Mouse (Mus musculus) embryonic facial prominence, embryonic 15.5 days (tissue): ENCODE data around the gene Cpsf4. TPM values are rescaled to one million over a fixed set of nuclear protein-coding genes. Genes with fewer than 3 reads are reported as not detected.

ENCODE experiments used
- ATAC-seq: fragments of 200-750 bp; cut with Nextera tagmentation; 2 replicates; pipeline ENCODE4 v1.8.0; 2017; ENCODE audit warnings: low read depth, moderate TSS enrichment; ENCODE audit not compliant: insufficient number of reproducible peaks, low FRiP score, low TSS enrichment
- H3K27ac ChIP-seq: fragments of 300-500 bp; sonication (generic); replicated peaks from 2 replicates; pipeline ENCODE4 v1.5.1; 2015; ENCODE audit warnings: mild to moderate bottlenecking, inconsistent platforms
- H3K27me3 ChIP-seq: fragments of 300-500 bp; sonication (generic); 2 replicates; pipeline ENCODE4 v1.6.1; 2015; ENCODE audit warnings: inconsistent platforms
- H3K36me3 ChIP-seq: fragments of 300-500 bp; sonication (generic); 2 replicates; pipeline ENCODE4 v1.6.1; 2015; ENCODE audit warnings: mild to moderate bottlenecking, inconsistent platforms
- H3K4me1 ChIP-seq: fragments of 300-500 bp; sonication (generic); 2 replicates; pipeline ENCODE4 v1.6.1; 2015; ENCODE audit warnings: inconsistent platforms
- H3K4me2 ChIP-seq: fragments of 300-500 bp; sonication (generic); replicated peaks from 2 replicates; pipeline ENCODE4 v1.6.1; 2015; ENCODE audit warnings: mild to moderate bottlenecking, inconsistent platforms
- H3K4me3 ChIP-seq: fragments of 300-500 bp; sonication (generic); replicated peaks from 2 replicates; pipeline ENCODE4 v1.5.1; 2015; ENCODE audit warnings: mild to moderate bottlenecking, inconsistent platforms
- H3K9ac ChIP-seq: fragments of 300-500 bp; sonication (generic); 2 replicates; pipeline ENCODE4 v1.6.1; 2015; ENCODE audit warnings: inconsistent platforms
- H3K9me3 ChIP-seq: fragments of 300-500 bp; sonication (generic); replicated peaks from 2 replicates; pipeline ENCODE4 v1.6.1; 2016; ENCODE audit warnings: inconsistent platforms
- WGBS: fragments of 180-500 bp; shearing (Covaris S2); methylation state at CpG from one replicate; pipeline ENCODE4 v1.1.7; 2015; 5-methylcytosine and 5-hydroxymethylcytosine counted together
- polyA plus RNA-seq: library from polyadenylated mRNA; unstranded; fragments of >200 nt; fragmentation: Nextera tagmentation; extraction: Ambion mirVana; gene quantifications from 2 replicates; pipeline ENCODE4 v1.2.1, GENCODE M21; 2015

Cpsf4 gene
- polyA plus RNA-seq, 1 experiment from 2014 or later, result 47.6 TPM

- Histone ChIP-seq H3K4me1 (peaks cover 8% of the 10 kb centered on the region), H3K36me3 (peaks cover 84% of the 10 kb centered on the region), H3K27ac (no peak overlapping the region), H3K9me3 (no peaks in the 10 kb centered on the region), H3K4me3 (no peak overlapping the region), H3K27me3 (no peaks in the 10 kb centered on the region), H3K9ac (no peak overlapping the region), H3K4me2 (no peak overlapping the region)
- ATAC-seq, result no peak
- 78% methylated on average over 2 of the region's 2 CpGs for WGBS
Measured at GRCm38 (mm10) chr5:145185244-145185643, 18.2 kb downstream of the Cpsf4 start.

GRCm38 (mm10) chr5:145189416-145189815 lies 22.4 kb downstream of the Cpsf4 start:
- Histone ChIP-seq H3K4me2 (no peak overlapping the region), H3K36me3 (peaks cover 49% of the 10 kb centered on the region), H3K9me3 (no peaks in the 10 kb centered on the region), H3K27ac (no peak overlapping the region), H3K9ac (no peak overlapping the region), H3K4me1 (peaks cover 18% of the 10 kb centered on the region), H3K4me3 (no peak overlapping the region), H3K27me3 (no peaks in the 10 kb centered on the region)
- 88% methylated on average over 6 of the region's 6 CpGs for WGBS
- ATAC-seq, result no peak

GRCm38 (mm10) chr5:145190373-145190772 lies 23.4 kb downstream of the Cpsf4 start:
- Histone ChIP-seq H3K4me2 (peak overlapping the region; percentile 68), H3K4me1 (peaks cover 18% of the 10 kb centered on the region), H3K9me3 (no peaks in the 10 kb centered on the region), H3K27ac (no peak overlapping the region), H3K9ac (peak overlapping the region; percentile 85), H3K4me3 (peak overlapping the region; percentile 78), H3K27me3 (no peaks in the 10 kb centered on the region), H3K36me3 (peaks cover 51% of the 10 kb centered on the region)
- ATAC-seq, result no peak
- WGBS, result 39% methylated on average over 5 of the region's 5 CpGs

- no peaks in the 10 kb centered on the region for H3K27me3 ChIP-seq
- peaks cover 51% of the 10 kb centered on the region for H3K36me3 ChIP-seq
- H3K4me1 ChIP-seq, result peaks cover 18% of the 10 kb centered on the region
- no peaks in the 10 kb centered on the region for H3K9me3 ChIP-seq
- peak overlapping the region; percentile 78 for H3K4me3 ChIP-seq
- peak overlapping the region; percentile 79 for H3K27ac ChIP-seq
- WGBS, result under 1% methylated on average over 41 of the region's 41 CpGs
- peak overlapping the region; percentile 85 for H3K9ac ChIP-seq
- H3K4me2 ChIP-seq, result peak overlapping the region; percentile 68
- peak; percentile 87 for ATAC-seq
Measured at GRCm38 (mm10) chr5:145190875-145191798, 24.1 kb downstream of the Cpsf4 start.

GRCm38 (mm10) chr5:145191962-145192361 lies 24.9 kb downstream of the Cpsf4 start, which contains the start of gene Atp5j2:
Atp5j2 (minus strand) TSS chr5:145192062.
- H3K27me3 ChIP-seq, result no peaks in the 10 kb centered on the region
- H3K36me3 ChIP-seq, result peaks cover 48% of the 10 kb centered on the region
- no peak for ATAC-seq
- H3K4me2 ChIP-seq, result peak within 1 kb of the TSS; percentile 68
- WGBS, result 89% methylated on average over 2 of the region's 2 CpGs
- peak within 1 kb of the TSS; percentile 78 for H3K4me3 ChIP-seq
- peak within 1 kb of the TSS; percentile 79 for H3K27ac ChIP-seq
- H3K9me3 ChIP-seq, result no peaks in the 10 kb centered on the region
- peak within 1 kb of the TSS; percentile 85 for H3K9ac ChIP-seq
- peaks cover 18% of the 10 kb centered on the region for H3K4me1 ChIP-seq

GRCm38 (mm10) chr5:145200387-145200786 lies 33.4 kb downstream of the Cpsf4 start:
- H3K36me3 ChIP-seq, result peaks cover 13% of the 10 kb centered on the region
- H3K9me3 ChIP-seq, result no peaks in the 10 kb centered on the region
- no peak overlapping the region for H3K27ac ChIP-seq
- peak overlapping the region; percentile 89; the same call in 1 of the 2 replicates for H3K4me3 ChIP-seq
- 77% methylated on average over 7 of the region's 7 CpGs for WGBS
- peak overlapping the region; percentile 96; the same call in 1 of the 2 replicates for H3K4me2 ChIP-seq
- no peak overlapping the region for H3K9ac ChIP-seq
- ATAC-seq, result no peak
- no peaks in the 10 kb centered on the region for H3K27me3 ChIP-seq
- peaks cover 22% of the 10 kb centered on the region for H3K4me1 ChIP-seq

GRCm38 (mm10) chr5:145201321-145201991 lies 34.4 kb downstream of the Cpsf4 start, which contains the start of gene Zkscan14:
Zkscan14 (minus strand) TSS chr5:145201868.
- Histone ChIP-seq H3K4me1 (peaks cover 29% of the 10 kb centered on the region), H3K27ac (peak within 1 kb of the TSS; percentile 68), H3K4me2 (peak within 1 kb of the TSS; percentile 96), H3K9me3 (no peaks in the 10 kb centered on the region), H3K36me3 (peaks cover 2% of the 10 kb centered on the region; the same call in 1 of the 2 replicates), H3K4me3 (peak within 1 kb of the TSS; percentile 89), H3K27me3 (no peaks in the 10 kb centered on the region), H3K9ac (peak within 1 kb of the TSS; percentile 84)
- no peak for ATAC-seq
- WGBS, result 2% methylated on average over 37 of the region's 37 CpGs

GRCm38 (mm10) chr5:145202446-145202845 lies 35.4 kb downstream of the Cpsf4 start:
- Histone ChIP-seq H3K9ac (no peak overlapping the region), H3K27me3 (no peaks in the 10 kb centered on the region), H3K4me2 (no peak overlapping the region), H3K36me3 (peaks cover 2% of the 10 kb centered on the region; the same call in 1 of the 2 replicates), H3K4me1 (peaks cover 29% of the 10 kb centered on the region), H3K27ac (no peak overlapping the region), H3K9me3 (no peaks in the 10 kb centered on the region), H3K4me3 (no peak overlapping the region)
- WGBS, result 43% methylated on average over 3 of the region's 3 CpGs
- no peak for ATAC-seq

- peak within 1 kb of the TSS; percentile 67 for H3K4me2 ChIP-seq
- peak; percentile 98 for ATAC-seq
- WGBS, result under 1% methylated on average over 22 of the region's 22 CpGs
- peak within 1 kb of the TSS; percentile 66 for H3K4me3 ChIP-seq
- peaks cover 8% of the 10 kb centered on the region; the same call in 1 of the 2 replicates for H3K36me3 ChIP-seq
- no peaks in the 10 kb centered on the region for H3K9me3 ChIP-seq
- H3K9ac ChIP-seq, result peak within 1 kb of the TSS; percentile 54
- no peaks in the 10 kb centered on the region for H3K27me3 ChIP-seq
- H3K4me1 ChIP-seq, result peaks cover 29% of the 10 kb centered on the region
- H3K27ac ChIP-seq, result peak within 1 kb of the TSS; percentile 94
Measured at GRCm38 (mm10) chr5:145203936-145204691, 37.1 kb downstream of the Cpsf4 start, which contains the start of gene Zkscan5. Zkscan5 (plus strand) TSS chr5:145204562.

GRCm38 (mm10) chr5:145205041-145205440 lies 38.0 kb downstream of the Cpsf4 start:
- Histone ChIP-seq H3K27me3 (no peaks in the 10 kb centered on the region), H3K4me3 (peak overlapping the region; percentile 66), H3K27ac (no peak overlapping the region), H3K36me3 (peaks cover 17% of the 10 kb centered on the region), H3K9me3 (no peaks in the 10 kb centered on the region), H3K4me1 (peaks cover 24% of the 10 kb centered on the region), H3K9ac (0 out of 2 replicates have a peak overlapping the region, but pooled peaks have one; percentile 19), H3K4me2 (peak overlapping the region; percentile 67)
- 24% methylated on average over 9 of the region's 9 CpGs for WGBS
- no peak for ATAC-seq
